Mouse (Mus musculus) embryonic facial prominence, embryonic 14.5 days (tissue): Measurements from ENCODE around the gene Pfkfb2. TPM values are rescaled to one million over a fixed set of nuclear protein-coding genes. Genes with fewer than 3 reads are reported as not detected.

ENCODE experiments used
- ATAC-seq: fragments of 200-750 bp; cut with Nextera tagmentation; 2 replicates; pipeline ENCODE4 v1.8.0; 2017; ENCODE audit warnings: low read depth, moderate number of reproducible peaks, moderate TSS enrichment
- DNase-seq: peaks from one replicate; pipeline ENCODE4 v3.0.0-alpha.2; 2015; ENCODE audit warnings: low spot score
- H3K27ac ChIP-seq: fragments of 300-500 bp; sonication (generic); replicated peaks from 2 replicates; pipeline ENCODE4 v1.5.1; 2014; ENCODE audit warnings: low read depth, mild to moderate bottlenecking, low read length, moderate library complexity
- H3K27me3 ChIP-seq: fragments of 300-500 bp; sonication (generic); replicated peaks from 2 replicates; pipeline ENCODE4 v1.6.1; 2014; ENCODE audit warnings: low read length; ENCODE audit not compliant: control insufficient read depth, insufficient read depth
- H3K36me3 ChIP-seq: fragments of 300-500 bp; sonication (generic); 2 replicates; pipeline ENCODE4 v1.6.1; 2014; ENCODE audit warnings: low read length, mixed read lengths; ENCODE audit not compliant: control insufficient read depth, insufficient read depth
- H3K4me1 ChIP-seq: fragments of 300-500 bp; sonication (generic); 2 replicates; pipeline ENCODE4 v1.6.1; 2014; ENCODE audit warnings: antibody characterized with exemption, low read length; ENCODE audit not compliant: control insufficient read depth, insufficient read depth
- H3K4me2 ChIP-seq: fragments of 300-500 bp; sonication (generic); 2 replicates; pipeline ENCODE4 v1.6.1; 2014; ENCODE audit warnings: low read depth, mild to moderate bottlenecking, low read length, moderate library complexity, mixed read lengths
- H3K4me3 ChIP-seq: fragments of 300-500 bp; sonication (generic); 2 replicates; pipeline ENCODE4 v1.5.1; 2014; ENCODE audit warnings: low read depth, mild to moderate bottlenecking, low read length
- H3K9ac ChIP-seq: fragments of 300-500 bp; sonication (generic); 2 replicates; pipeline ENCODE4 v1.6.1; 2014; ENCODE audit warnings: low read depth, mild to moderate bottlenecking, low read length, moderate library complexity, mixed read lengths
- H3K9me3 ChIP-seq: fragments of 300-500 bp; sonication (generic); 2 replicates; pipeline ENCODE4 v1.6.1; 2016; ENCODE audit warnings: low read length; ENCODE audit not compliant: control insufficient read depth
- WGBS: fragments of 180-500 bp; shearing (Covaris S2); extraction: QIAGEN DNeasy Blood & Tissue Kit; methylation state at CpG from one replicate; pipeline ENCODE4 v1.1.7; 2014; 5-methylcytosine and 5-hydroxymethylcytosine counted together
- polyA plus RNA-seq: library from polyadenylated mRNA; unstranded; fragments of >200 nt; fragmentation: Nextera tagmentation; extraction: Ambion mirVana; gene quantifications from 2 replicates; pipeline ENCODE4 v1.2.1, GENCODE M21; 2014

Pfkfb2 gene
- 8.0 and 9.6 TPM in 2 replicates for polyA plus RNA-seq

GRCm38 (mm10) chr1:130729153-130729552, at the start of gene Pfkfb2:
Pfkfb2 (minus strand) TSS chr1:130729253.
- H3K27ac ChIP-seq, result no peak within 1 kb of the TSS
- no peak for DNase-seq
- 87% methylated on average over 2 of the region's 2 CpGs for WGBS
- no peaks in the 10 kb centered on the region for H3K4me1 ChIP-seq
- no peak for ATAC-seq
- H3K4me3 ChIP-seq, result no peak within 1 kb of the TSS
- H3K9me3 ChIP-seq, result no peaks in the 10 kb centered on the region
- no peak within 1 kb of the TSS for H3K4me2 ChIP-seq
- no peak within 1 kb of the TSS for H3K9ac ChIP-seq
- no peaks in the 10 kb centered on the region for H3K36me3 ChIP-seq
- no peaks in the 10 kb centered on the region for H3K27me3 ChIP-seq

GRCm38 (mm10) chr1:130776645-130777044, 47.6 kb upstream of the Pfkfb2 start:
- H3K4me3 ChIP-seq, result no peak overlapping the region
- no peak overlapping the region for H3K27ac ChIP-seq
- H3K36me3 ChIP-seq, result no peaks in the 10 kb centered on the region
- WGBS, result 73% methylated on average over 1 of the region's 1 CpGs
- DNase-seq, result no peak
- H3K9ac ChIP-seq, result no peak overlapping the region
- ATAC-seq, result no peak
- H3K9me3 ChIP-seq, result no peaks in the 10 kb centered on the region
- no peaks in the 10 kb centered on the region for H3K4me1 ChIP-seq
- H3K4me2 ChIP-seq, result no peak overlapping the region
- H3K27me3 ChIP-seq, result no peaks in the 10 kb centered on the region

- peak; percentile 42 for DNase-seq
- ATAC-seq, result 0 out of 2 replicates have a peak, but pooled peaks have one; percentile 37
- Histone ChIP-seq H3K36me3 (no peaks in the 10 kb centered on the region), H3K27ac (no peak overlapping the region), H3K4me1 (no peaks in the 10 kb centered on the region), H3K9ac (no peak overlapping the region), H3K27me3 (no peaks in the 10 kb centered on the region), H3K4me3 (no peak overlapping the region), H3K4me2 (no peak overlapping the region), H3K9me3 (no peaks in the 10 kb centered on the region)
- WGBS, result 73% methylated on average over 7 of the region's 7 CpGs
Observed at GRCm38 (mm10) chr1:130775691-130776331, 46.8 kb upstream of the Pfkfb2 start.

DNA sequence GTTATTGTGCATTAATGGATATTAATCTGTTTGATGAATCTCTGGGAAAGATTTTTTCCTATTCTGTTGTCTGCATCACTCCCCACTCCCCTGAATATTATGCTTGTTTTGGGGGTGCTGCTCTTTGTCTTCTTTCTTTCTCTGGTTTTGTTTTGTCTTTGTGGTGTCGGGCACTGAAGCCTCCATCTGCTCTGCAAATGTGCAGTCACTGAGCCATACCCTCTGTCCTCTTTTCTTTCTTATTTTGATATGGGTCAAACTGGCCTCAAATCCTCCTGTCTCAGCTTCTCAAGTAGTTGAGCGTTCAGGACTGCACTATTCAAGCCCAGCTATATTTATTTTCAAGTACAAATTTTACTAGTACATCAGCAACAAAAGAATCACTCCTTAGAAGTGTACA, 46.2 kb upstream of the Pfkfb2 start:
- Histone ChIP-seq H3K9me3 (no peaks in the 10 kb centered on the region), H3K9ac (no peak overlapping the region), H3K4me1 (no peaks in the 10 kb centered on the region), H3K36me3 (no peaks in the 10 kb centered on the region), H3K27me3 (no peaks in the 10 kb centered on the region), H3K27ac (no peak overlapping the region), H3K4me3 (no peak overlapping the region), H3K4me2 (no peak overlapping the region)
- ATAC-seq (no peak), DNase-seq (no peak)
- WGBS, result 65% methylated on average over 2 of the region's 2 CpGs

- Histone ChIP-seq H3K36me3 (no peaks in the 10 kb centered on the region), H3K27ac (no peak overlapping the region), H3K4me3 (no peak overlapping the region), H3K4me1 (no peaks in the 10 kb centered on the region), H3K9me3 (no peaks in the 10 kb centered on the region), H3K27me3 (no peaks in the 10 kb centered on the region), H3K9ac (no peak overlapping the region), H3K4me2 (no peak overlapping the region)
- DNase-seq (no peak), ATAC-seq (no peak)
- 61% methylated on average over 3 of the region's 3 CpGs for WGBS
Observed at GRCm38 (mm10) chr1:130770981-130771494, 42.0 kb upstream of the Pfkfb2 start.

- peak; percentile 88 for ATAC-seq
- whole genome bisulfite sequencing, result 73% methylated on average over 4 of the region's 4 CpGs
- Histone ChIP-seq H3K4me3 (no peak overlapping the region), H3K36me3 (no peaks in the 10 kb centered on the region), H3K9me3 (no peaks in the 10 kb centered on the region), H3K9ac (no peak overlapping the region), H3K27me3 (no peaks in the 10 kb centered on the region), H3K27ac (no peak overlapping the region), H3K4me2 (no peak overlapping the region), H3K4me1 (no peaks in the 10 kb centered on the region)
- peak; percentile 63 for DNase-seq
Observed at GRCm38 (mm10) chr1:130770487-130770886, 41.4 kb upstream of the Pfkfb2 start.

GRCm38 (mm10) chr1:130769925-130770324, 40.9 kb upstream of the Pfkfb2 start:
- ATAC-seq, result no peak

DNA sequence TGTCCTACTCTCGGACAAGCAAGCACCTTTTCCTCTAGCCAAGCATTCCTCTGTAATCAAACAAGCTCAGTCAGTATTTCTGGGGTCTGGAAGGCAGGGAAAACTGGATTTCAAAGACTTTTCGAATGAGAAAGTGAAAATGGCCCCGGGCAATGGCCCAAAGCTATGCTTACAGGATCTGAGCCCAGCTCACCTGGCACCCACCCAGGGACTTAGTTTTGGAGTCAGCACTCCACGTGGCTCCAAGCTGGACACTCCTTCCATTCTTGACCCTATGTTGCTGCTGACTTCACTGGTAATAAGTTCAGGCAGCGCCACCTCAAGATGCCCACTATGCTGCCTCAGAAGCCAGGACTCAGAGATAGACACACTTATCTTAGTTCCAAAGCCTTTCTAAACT, 38.0 kb upstream of the Pfkfb2 start:
- Histone ChIP-seq H3K36me3 (no peaks in the 10 kb centered on the region), H3K4me3 (no peak overlapping the region), H3K4me2 (no peak overlapping the region), H3K9ac (no peak overlapping the region), H3K9me3 (no peaks in the 10 kb centered on the region), H3K27me3 (no peaks in the 10 kb centered on the region), H3K4me1 (no peaks in the 10 kb centered on the region), H3K27ac (no peak overlapping the region)
- 78% methylated on average over 5 of the region's 5 CpGs for WGBS
- no peak for ATAC-seq
- DNase-seq, result no peak

More at GRCm38 (mm10) chr1:130769925-130770324, 40.9 kb upstream of the Pfkfb2 start:
- 86% methylated on average over 2 of the region's 2 CpGs for WGBS
- Histone ChIP-seq H3K4me1 (no peaks in the 10 kb centered on the region), H3K9me3 (no peaks in the 10 kb centered on the region), H3K27ac (no peak overlapping the region), H3K4me2 (no peak overlapping the region), H3K36me3 (no peaks in the 10 kb centered on the region), H3K4me3 (no peak overlapping the region), H3K27me3 (no peaks in the 10 kb centered on the region), H3K9ac (no peak overlapping the region)
- no peak for DNase-seq

DNA sequence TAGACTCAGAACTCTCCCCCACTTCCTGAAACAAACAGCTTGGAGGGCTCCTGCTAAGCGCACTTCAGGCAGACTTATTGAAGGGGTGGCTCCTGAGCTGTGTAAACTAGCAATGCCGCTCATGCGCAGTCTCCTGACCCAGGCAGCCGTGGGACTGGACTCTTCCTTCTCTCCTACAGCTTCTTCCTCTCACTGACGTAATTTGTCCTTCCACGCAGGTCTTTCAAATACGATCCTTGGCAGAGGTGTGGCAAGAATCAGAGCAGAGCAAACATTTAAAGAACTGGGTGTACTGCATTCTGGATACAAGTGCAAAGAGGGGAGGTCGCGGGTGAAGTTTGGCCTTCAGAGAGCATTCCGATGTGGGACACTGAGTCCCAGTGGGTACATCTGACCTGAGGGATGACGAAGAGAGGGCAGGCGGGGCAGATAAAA, 35.0 kb upstream of the Pfkfb2 start:
- H3K4me1 ChIP-seq, result no peaks in the 10 kb centered on the region
- no peaks in the 10 kb centered on the region for H3K9me3 ChIP-seq
- no peaks in the 10 kb centered on the region for H3K36me3 ChIP-seq
- ATAC-seq (no peak), DNase-seq (peak; percentile 4)
- no peak overlapping the region for H3K27ac ChIP-seq
- WGBS, result 83% methylated on average over 12 of the region's 12 CpGs
- H3K4me3 ChIP-seq, result no peak overlapping the region
- H3K27me3 ChIP-seq, result no peaks in the 10 kb centered on the region
- no peak overlapping the region for H3K4me2 ChIP-seq
- H3K9ac ChIP-seq, result no peak overlapping the region
